Mouse (Mus musculus): ENCODE results near the gene Cat.

Cat gene

DNA sequence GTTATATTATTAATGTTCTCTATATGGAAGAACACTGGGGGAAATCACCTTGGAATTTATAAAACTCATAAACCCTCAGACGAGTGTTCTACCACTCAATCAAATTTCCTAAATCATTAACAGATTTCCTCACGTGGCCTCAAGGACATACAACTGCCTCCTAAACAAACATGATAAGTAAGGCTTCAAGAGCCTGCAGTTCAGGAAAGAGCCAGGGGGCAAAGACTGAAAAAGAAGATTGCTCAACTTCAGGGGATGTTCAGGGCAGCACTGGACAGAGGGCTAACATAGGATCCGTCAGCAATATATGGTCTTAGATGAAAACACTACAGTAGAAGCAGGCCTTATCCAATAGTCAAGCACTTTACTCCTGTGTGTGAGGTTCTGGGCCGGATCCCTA lies 7.5 kb downstream of the Cat start:
- DNase-seq (ENCODE audit: low read depth, low spot score): no peak

DNA sequence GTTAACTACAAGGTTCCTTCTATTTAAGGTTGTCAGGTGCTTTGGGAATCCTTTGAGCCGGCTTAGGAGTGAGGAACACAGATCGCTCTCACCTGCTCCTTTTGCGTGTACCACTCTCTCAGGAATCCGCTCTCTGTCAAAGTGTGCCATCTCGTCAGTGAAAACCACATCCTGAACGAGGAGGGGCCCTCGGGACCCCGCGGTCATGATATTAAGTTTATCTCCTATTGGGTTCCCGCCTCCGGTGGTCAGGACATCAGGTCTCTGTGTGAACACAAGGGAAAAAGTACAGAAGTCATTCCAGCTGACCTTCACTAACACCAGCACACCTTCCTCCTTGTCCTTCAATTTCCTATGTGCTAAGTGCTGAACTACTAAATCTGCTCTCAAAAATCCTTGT lies 8.3 kb downstream of the Cat start:
- DNase-seq (ENCODE audit: low read depth, low spot score): no peak

- no peak for DNase-seq (ENCODE audit: low read depth, low spot score)
Measured at GRCm38 (mm10) chr2:103476180-103476579, 8.8 kb downstream of the Cat start.

DNA sequence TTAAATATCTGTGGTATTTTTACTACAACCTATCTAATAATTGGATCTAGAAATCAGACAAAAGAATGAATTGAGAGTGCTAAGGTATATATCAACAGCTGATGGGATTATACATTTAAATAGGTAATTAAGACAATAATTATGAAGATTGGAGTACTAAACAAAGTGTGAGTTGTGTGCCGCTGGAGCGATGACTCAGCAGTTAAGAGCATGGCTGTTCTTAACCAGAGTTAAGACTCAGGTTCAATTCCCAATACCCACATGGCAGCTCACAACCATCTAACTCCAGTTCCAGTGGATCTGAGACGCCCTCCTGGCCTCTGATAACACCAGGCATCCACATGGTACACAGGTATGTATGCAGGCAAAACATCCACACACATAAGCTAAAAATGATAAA lies 11.6 kb downstream of the Cat start:
- DNase-seq (ENCODE audit: low read depth, low spot score): no peak

DNA sequence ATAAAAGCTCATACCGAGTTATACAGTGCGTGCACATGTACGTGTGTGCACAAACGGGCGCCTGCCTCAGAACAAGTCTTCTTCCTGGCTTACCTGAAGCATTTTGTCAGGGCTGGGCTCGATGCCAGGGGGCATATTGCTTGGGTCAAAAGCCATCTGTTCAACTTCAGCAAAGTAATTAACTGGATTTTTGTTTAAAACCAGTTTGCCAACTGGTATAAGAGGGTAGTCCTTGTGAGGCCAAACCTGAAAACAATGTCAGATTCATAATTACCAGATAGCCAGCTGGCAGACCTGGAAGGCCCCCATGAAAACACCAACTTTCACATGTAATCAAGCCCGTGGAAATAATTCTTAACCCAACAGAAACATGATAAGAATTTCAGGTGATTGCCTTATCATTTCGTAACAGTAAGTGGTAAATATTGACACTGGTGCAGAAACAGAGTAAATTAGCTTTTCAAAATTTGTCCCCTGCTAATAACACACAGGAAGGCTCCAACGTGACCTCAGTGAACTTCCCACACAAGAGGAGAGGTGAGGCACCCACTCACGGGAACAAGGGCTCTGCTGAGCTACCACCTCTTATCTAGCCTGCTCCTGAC lies 17.9 kb downstream of the Cat start:
- DNase-seq (ENCODE audit: low read depth, low spot score): no peak

GRCm38 (mm10) chr2:103466272-103466671 lies 18.7 kb downstream of the Cat start:
- DNase-seq (ENCODE audit: low read depth, low spot score): no peak

DNA sequence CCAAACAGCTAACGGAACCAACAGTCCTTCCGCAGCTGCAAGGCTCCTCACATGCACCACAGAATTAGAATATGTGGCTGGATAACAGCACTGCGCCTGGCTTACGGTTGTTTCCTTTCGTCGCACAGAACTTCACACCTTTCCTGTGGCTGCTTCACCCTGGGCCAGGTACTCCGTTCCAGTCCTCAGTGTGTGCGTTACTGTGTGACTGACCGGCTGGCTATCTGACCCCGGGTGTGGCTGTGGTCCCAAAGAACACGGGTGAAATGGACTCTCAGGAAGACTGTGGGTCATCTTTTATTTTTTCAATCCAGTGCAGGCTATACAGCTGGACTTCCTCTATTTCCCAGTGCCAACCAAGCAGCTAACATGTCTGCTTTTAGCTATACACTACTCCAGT lies 19.5 kb downstream of the Cat start:
- no peak for DNase-seq (ENCODE audit: low read depth, low spot score)

DNA sequence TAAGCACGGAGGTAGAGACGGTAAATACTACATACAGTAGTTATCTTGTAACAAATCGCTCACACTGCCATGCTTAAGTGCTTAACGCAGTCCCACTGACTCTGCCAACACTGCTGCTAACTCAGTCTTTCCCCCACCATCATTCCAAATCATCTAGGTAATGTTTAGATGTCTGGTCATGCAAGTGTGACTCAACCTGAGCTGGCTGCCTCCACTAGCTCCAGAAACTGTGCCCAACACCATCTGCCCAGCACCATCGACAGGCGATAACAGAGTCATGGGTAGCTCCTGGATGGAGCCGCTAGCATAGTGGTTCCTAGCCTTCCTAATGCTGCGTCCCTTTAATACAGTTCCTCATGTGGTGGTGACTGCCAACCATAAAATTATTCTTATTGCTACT lies 20.4 kb downstream of the Cat start:
- DNase-seq (ENCODE audit: low read depth, low spot score): no peak

DNA sequence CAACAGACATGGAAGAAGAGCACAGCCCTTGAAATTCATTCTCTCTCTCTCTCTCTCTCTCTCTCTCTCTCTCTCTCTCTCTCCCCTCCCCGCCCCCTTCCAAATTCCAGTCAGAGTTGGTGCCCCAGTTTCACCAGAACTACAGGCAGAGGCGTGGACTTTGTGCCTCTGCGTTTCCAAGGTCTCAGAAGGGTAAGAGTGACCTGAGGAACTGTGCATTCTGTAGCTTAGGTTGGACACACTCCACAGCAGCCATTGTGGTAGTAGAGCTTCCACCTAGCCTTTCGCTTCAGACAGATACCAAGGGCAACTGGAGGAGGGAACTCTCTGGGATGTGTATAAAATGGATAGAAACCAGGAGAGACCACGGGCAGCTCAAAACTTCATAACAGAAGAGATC lies 22.2 kb downstream of the Cat start:
- no peak for DNase-seq (ENCODE audit: low read depth, low spot score)

- no peak for DNase-seq (ENCODE audit: low read depth, low spot score)
Measured at GRCm38 (mm10) chr2:103461743-103462142, 23.2 kb downstream of the Cat start.

GRCm38 (mm10) chr2:103461210-103461609 lies 23.8 kb downstream of the Cat start:
- no peak for DNase-seq (ENCODE audit: low read depth, low spot score)

- no peak for DNase-seq (ENCODE audit: low read depth, low spot score)
Measured at GRCm38 (mm10) chr2:103459069-103459468, 25.9 kb downstream of the Cat start.

DNA sequence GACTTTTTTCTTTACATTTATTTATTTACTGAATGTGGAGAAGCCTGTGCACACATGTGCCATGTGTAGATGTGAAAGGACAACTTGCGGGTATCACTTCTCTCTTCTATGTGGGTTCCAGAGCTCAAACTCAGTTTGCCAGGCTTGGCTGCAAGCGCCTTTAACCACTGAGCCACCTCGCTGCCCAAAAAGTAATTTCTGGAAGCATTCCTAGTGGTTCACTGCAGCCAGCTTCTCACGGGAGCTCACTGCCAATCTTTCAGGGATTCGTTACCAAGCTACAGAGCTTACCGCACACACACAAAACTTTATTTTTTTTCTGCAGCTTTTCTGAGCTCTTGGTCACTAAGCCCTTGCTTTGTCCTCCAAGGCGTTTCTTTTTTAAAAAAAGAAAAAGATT lies 27.3 kb downstream of the Cat start:
- DNase-seq (ENCODE audit: low read depth, low spot score): no peak

DNA sequence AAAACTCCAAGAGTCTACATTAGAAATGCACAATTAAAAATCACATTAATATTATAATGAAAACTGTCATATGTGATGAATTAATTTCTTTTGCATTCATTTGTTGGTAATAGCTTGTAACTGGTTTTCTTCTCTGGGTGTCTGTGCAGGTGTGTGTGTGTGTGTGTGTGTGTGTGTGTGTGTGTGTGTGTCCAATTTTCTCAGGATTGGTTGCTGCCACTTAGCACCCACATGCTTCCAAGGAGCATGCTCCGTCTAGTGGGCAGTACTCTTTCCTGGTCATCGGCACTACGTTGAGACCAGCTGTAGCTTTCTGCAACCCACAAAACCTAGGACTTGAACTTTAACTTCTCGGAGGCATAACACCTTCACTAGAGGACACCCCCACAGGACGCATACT lies 27.9 kb downstream of the Cat start:
- no peak for DNase-seq (ENCODE audit: low read depth, low spot score)

- peak; percentile 72 for DNase-seq (ENCODE audit: low read depth, low spot score)
Measured at GRCm38 (mm10) chr2:103456646-103457045, 28.3 kb downstream of the Cat start.

DNA sequence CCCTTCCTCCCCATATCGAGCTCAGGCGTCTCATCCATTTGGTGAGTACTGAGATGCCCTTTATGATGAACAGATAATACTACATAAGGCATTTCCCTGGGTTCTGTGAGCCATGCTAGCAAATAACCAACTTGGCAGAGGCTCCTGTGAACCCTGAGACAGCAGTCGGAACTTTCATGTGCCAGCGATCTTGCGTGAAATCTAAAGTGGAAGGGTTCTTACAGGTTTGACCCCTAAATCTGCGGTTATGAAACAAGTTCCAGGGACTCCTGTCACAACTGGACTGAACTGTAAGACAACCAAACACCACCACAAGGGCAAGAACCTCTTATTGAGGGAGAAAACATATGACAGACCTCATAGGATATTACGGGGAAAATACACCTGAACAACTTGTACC lies 29.2 kb downstream of the Cat start:
- DNase-seq (ENCODE audit: low read depth, low spot score): no peak

DNA sequence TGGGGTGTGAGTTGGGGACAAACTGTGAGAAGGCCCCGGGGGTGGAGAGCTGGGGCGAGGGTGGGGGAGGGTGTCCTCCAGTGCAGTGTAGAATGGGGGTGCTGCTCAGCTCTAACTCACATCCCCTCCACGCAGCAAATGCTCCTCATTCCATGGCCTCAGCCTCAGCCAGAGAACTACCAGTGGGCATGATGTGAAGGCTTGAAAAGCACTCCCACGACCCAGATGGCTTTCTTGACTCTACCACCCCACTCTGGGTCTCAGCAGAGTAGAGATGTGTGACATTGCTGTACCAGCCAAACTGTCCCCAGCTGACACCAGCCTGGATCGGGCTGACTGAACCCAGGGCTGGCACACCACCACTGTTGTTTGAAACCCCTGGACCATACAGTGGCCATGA lies 32.4 kb downstream of the Cat start:
- DNase-seq (ENCODE audit: low read depth, low spot score): no peak

- DNase-seq (ENCODE audit: low read depth, low spot score): no peak
Measured at GRCm38 (mm10) chr2:103450267-103450666, 34.7 kb downstream of the Cat start.

- DNase-seq (ENCODE audit: low read depth, low spot score): no peak
Measured at GRCm38 (mm10) chr2:103449813-103450212, 35.1 kb downstream of the Cat start.

- no peak for DNase-seq (ENCODE audit: low read depth, low spot score)
Measured at GRCm38 (mm10) chr2:103448947-103449560, 35.9 kb downstream of the Cat start.

- no peak for DNase-seq (ENCODE audit: low read depth, low spot score)
Measured at GRCm38 (mm10) chr2:103446326-103446725, 38.6 kb downstream of the Cat start.

GRCm38 (mm10) chr2:103445776-103446175 lies 39.2 kb downstream of the Cat start:
- DNase-seq (ENCODE audit: low read depth, low spot score): peak; percentile 70

- DNase-seq (ENCODE audit: low read depth, low spot score): peak; percentile 83
Measured at GRCm38 (mm10) chr2:103439710-103440109, 45.2 kb downstream of the Cat start.

- DNase-seq (ENCODE audit: low read depth, low spot score): no peak
Measured at GRCm38 (mm10) chr2:103439071-103439622, 45.8 kb downstream of the Cat start.
